Mouse (Mus musculus) kidney, embryonic 14.5 days (tissue): ENCODE results near the gene Olfml3. TPM values are rescaled to one million over a fixed set of nuclear protein-coding genes. Genes with fewer than 3 reads are reported as not detected.

Experiments
- ATAC-seq: fragments of 200-750 bp; cut with Nextera tagmentation; 2 replicates; pipeline ENCODE4 v1.8.0; 2017; ENCODE audit warnings: moderate number of reproducible peaks, mild to moderate bottlenecking, moderate TSS enrichment, moderate library complexity; ENCODE audit not compliant: low FRiP score, low TSS enrichment
- H3K27ac ChIP-seq: fragments of 300-500 bp; sonication (generic); 2 replicates; pipeline ENCODE4 v1.5.1; 2014; ENCODE audit warnings: low read depth, mild to moderate bottlenecking, low read length, moderate library complexity, mixed read lengths
- H3K27me3 ChIP-seq: fragments of 300-500 bp; sonication (generic); 2 replicates; pipeline ENCODE4 v1.6.1; 2014; ENCODE audit warnings: mild to moderate bottlenecking, low read length; ENCODE audit not compliant: control insufficient read depth, insufficient read depth
- H3K36me3 ChIP-seq: fragments of 300-500 bp; sonication (generic); 2 replicates; pipeline ENCODE4 v1.6.1; 2014; ENCODE audit warnings: low read length, mixed read lengths; ENCODE audit not compliant: control insufficient read depth, insufficient read depth
- H3K4me1 ChIP-seq: fragments of 300-500 bp; sonication (generic); 2 replicates; pipeline ENCODE4 v1.6.1; 2014; ENCODE audit warnings: low read length, mixed read lengths; ENCODE audit not compliant: control insufficient read depth, insufficient read depth
- H3K4me2 ChIP-seq: fragments of 300-500 bp; sonication (generic); replicated peaks from 2 replicates; pipeline ENCODE4 v1.6.1; 2014; ENCODE audit warnings: low read depth, mild to moderate bottlenecking, low read length
- H3K4me3 ChIP-seq: fragments of 300-500 bp; sonication (generic); 2 replicates; pipeline ENCODE4 v1.5.1; 2014; ENCODE audit warnings: mild to moderate bottlenecking, low read length
- H3K9ac ChIP-seq: fragments of 300-500 bp; sonication (generic); 2 replicates; pipeline ENCODE4 v1.6.1; 2014; ENCODE audit warnings: low read depth, mild to moderate bottlenecking, low read length, moderate library complexity
- H3K9me3 ChIP-seq: fragments of 300-500 bp; sonication (generic); 2 replicates; pipeline ENCODE4 v1.6.1; 2016; ENCODE audit warnings: low read length; ENCODE audit not compliant: control insufficient read depth
- WGBS: fragments of 180-500 bp; shearing (Covaris S2); extraction: QIAGEN DNeasy Blood & Tissue Kit; methylation state at CpG from one replicate; pipeline ENCODE4 v1.1.7; 2014; 5-methylcytosine and 5-hydroxymethylcytosine counted together
- polyA plus RNA-seq: library from polyadenylated mRNA; unstranded; fragments of >200 nt; fragmentation: Nextera tagmentation; extraction: Ambion mirVana; gene quantifications from 2 replicates; pipeline ENCODE4 v1.2.1, GENCODE M21; 2014

The Olfml3 gene
- polyA plus RNA-seq, 1 experiment from 2014 or later = 58.4 TPM

GRCm38 (mm10) chr3:103733799-103734695 lies 3.8 kb downstream of the Olfml3 start:
- 38% methylated on average over 19 of the region's 19 CpGs for WGBS
- H3K4me3 ChIP-seq = peak overlapping the region; percentile 40; the same call in 1 of the 2 replicates
- no peaks in the 10 kb centered on the region for H3K27me3 ChIP-seq
- peaks cover 4% of the 10 kb centered on the region; the same call in 1 of the 2 replicates for H3K36me3 ChIP-seq
- no peak for ATAC-seq
- peak overlapping the region; percentile 54; the same call in 1 of the 2 replicates for H3K9ac ChIP-seq
- peak overlapping the region; percentile 51 for H3K4me2 ChIP-seq
- peaks cover 48% of the 10 kb centered on the region for H3K4me1 ChIP-seq
- H3K27ac ChIP-seq = peak overlapping the region; percentile 94; the same call in 1 of the 2 replicates
- H3K9me3 ChIP-seq = no peaks in the 10 kb centered on the region

GRCm38 (mm10) chr3:103733176-103733575 lies 4.6 kb downstream of the Olfml3 start:
- H3K27ac ChIP-seq = peak overlapping the region; percentile 73; the same call in 1 of the 2 replicates
- no peak overlapping the region for H3K9ac ChIP-seq
- 24% methylated on average over 2 of the region's 2 CpGs for WGBS
- peaks cover 4% of the 10 kb centered on the region; the same call in 1 of the 2 replicates for H3K36me3 ChIP-seq
- no peak overlapping the region for H3K4me2 ChIP-seq
- no peak for ATAC-seq
- H3K4me1 ChIP-seq = peaks cover 48% of the 10 kb centered on the region
- H3K27me3 ChIP-seq = no peaks in the 10 kb centered on the region
- no peaks in the 10 kb centered on the region for H3K9me3 ChIP-seq
- H3K4me3 ChIP-seq = no peak overlapping the region

- H3K9me3 ChIP-seq = no peaks in the 10 kb centered on the region
- peaks cover 4% of the 10 kb centered on the region; the same call in 1 of the 2 replicates for H3K36me3 ChIP-seq
- ATAC-seq = no peak
- no peak overlapping the region for H3K27ac ChIP-seq
- no peaks in the 10 kb centered on the region for H3K27me3 ChIP-seq
- H3K4me2 ChIP-seq = no peak overlapping the region
- 87% methylated on average over 3 of the region's 3 CpGs for WGBS
- no peak overlapping the region for H3K9ac ChIP-seq
- H3K4me1 ChIP-seq = peaks cover 42% of the 10 kb centered on the region
- H3K4me3 ChIP-seq = no peak overlapping the region
Observed at GRCm38 (mm10) chr3:103732116-103732515, 5.7 kb downstream of the Olfml3 start.

- no peak for ATAC-seq
- 88% methylated on average over 9 of the region's 9 CpGs for WGBS
- peaks cover 21% of the 10 kb centered on the region for H3K4me1 ChIP-seq
Observed at GRCm38 (mm10) chr3:103729850-103730249, 8.0 kb downstream of the Olfml3 start.

GRCm38 (mm10) chr3:103727813-103728326 lies 9.9 kb downstream of the Olfml3 start:
- H3K4me3 ChIP-seq = no peak overlapping the region
- no peak overlapping the region for H3K9ac ChIP-seq
- 42% methylated on average over 2 of the region's 2 CpGs for WGBS
- H3K36me3 ChIP-seq = no peaks in the 10 kb centered on the region
- H3K4me2 ChIP-seq = no peak overlapping the region
- ATAC-seq = no peak
- no peaks in the 10 kb centered on the region for H3K9me3 ChIP-seq
- H3K4me1 ChIP-seq = peaks cover 2% of the 10 kb centered on the region; the same call in 1 of the 2 replicates
- no peaks in the 10 kb centered on the region for H3K27me3 ChIP-seq
- H3K27ac ChIP-seq = no peak overlapping the region

More at GRCm38 (mm10) chr3:103729850-103730249, 8.0 kb downstream of the Olfml3 start:
- H3K4me2 ChIP-seq = no peak overlapping the region
- no peak overlapping the region for H3K9ac ChIP-seq
- H3K27me3 ChIP-seq = no peaks in the 10 kb centered on the region
- H3K36me3 ChIP-seq = no peaks in the 10 kb centered on the region
- H3K9me3 ChIP-seq = no peaks in the 10 kb centered on the region
- no peak overlapping the region for H3K4me3 ChIP-seq
- H3K27ac ChIP-seq = no peak overlapping the region

GRCm38 (mm10) chr3:103726642-103727041 lies 11.2 kb downstream of the Olfml3 start:
- Histone ChIP-seq H3K4me3 (no peak overlapping the region), H3K36me3 (no peaks in the 10 kb centered on the region), H3K4me1 (no peaks in the 10 kb centered on the region), H3K27me3 (no peaks in the 10 kb centered on the region), H3K9ac (no peak overlapping the region), H3K9me3 (no peaks in the 10 kb centered on the region), H3K27ac (no peak overlapping the region), H3K4me2 (no peak overlapping the region)
- 73% methylated on average over 3 of the region's 3 CpGs for WGBS
- ATAC-seq = no peak

GRCm38 (mm10) chr3:103724137-103724536 lies 13.7 kb downstream of the Olfml3 start:
- no peak for ATAC-seq
- no peaks in the 10 kb centered on the region for H3K9me3 ChIP-seq
- no peak overlapping the region for H3K9ac ChIP-seq
- peaks cover 5% of the 10 kb centered on the region for H3K4me1 ChIP-seq
- H3K36me3 ChIP-seq = no peaks in the 10 kb centered on the region
- H3K4me2 ChIP-seq = no peak overlapping the region
- 63% methylated on average over 3 of the region's 3 CpGs for WGBS
- no peak overlapping the region for H3K4me3 ChIP-seq
- no peak overlapping the region for H3K27ac ChIP-seq
- H3K27me3 ChIP-seq = no peaks in the 10 kb centered on the region

- H3K27me3 ChIP-seq = no peaks in the 10 kb centered on the region
- no peak overlapping the region for H3K27ac ChIP-seq
- no peaks in the 10 kb centered on the region for H3K36me3 ChIP-seq
- no peak for ATAC-seq
- H3K9me3 ChIP-seq = no peaks in the 10 kb centered on the region
- 78% methylated on average over 4 of the region's 4 CpGs for WGBS
- H3K4me1 ChIP-seq = peaks cover 23% of the 10 kb centered on the region
- H3K9ac ChIP-seq = no peak overlapping the region
- no peak overlapping the region for H3K4me2 ChIP-seq
- no peak overlapping the region for H3K4me3 ChIP-seq
Observed at GRCm38 (mm10) chr3:103718728-103719127, 19.1 kb downstream of the Olfml3 start.
